ENCODE assay signal across 7 mouse cellular contexts in genomic region chrX:7696520-7696919, GRCm38 (mm10). TPM values are rescaled to one million over a fixed set of nuclear protein-coding genes. Genes with fewer than 3 reads are reported as not detected.
DNase-seq lines count a peak whose midpoint lies in the region; ATAC-seq and TF ChIP-seq lines count a peak whose summit lies in the region.

No protein-coding gene starts in this region.

- WGBS in lung, embryonic 16.5 days = 26% methylated on average over 6 of the region's 6 CpGs
- WGBS in forebrain, embryonic 16.5 days = 49% methylated on average over 6 of the region's 6 CpGs
- WGBS in liver, embryonic 12.5 days (ENCODE audit: insufficient replicate concordance) = 39% methylated on average over 6 of the region's 6 CpGs
- 40% methylated on average over 6 of the region's 6 CpGs for WGBS in stomach, postnatal 0 days

- no peak for TF ChIP-seq EP300 in stomach, postnatal 0 days (optimal IDR thresholded peaks at IDR 0.05)

- no peaks in the 10 kb centered on the region for H3K9me3 ChIP-seq in lung, embryonic 16.5 days (ENCODE audit: control insufficient read depth, low read length)
- H3K9me3 ChIP-seq in forebrain, embryonic 16.5 days (ENCODE audit: control insufficient read depth, low read length) = no peaks in the 10 kb centered on the region
- H3K9me3 ChIP-seq in liver, embryonic 12.5 days (replicated peaks) = no peaks in the 10 kb centered on the region
- H3K9me3 ChIP-seq in stomach, postnatal 0 days (ENCODE audit: control insufficient read depth, low read length) = no peaks in the 10 kb centered on the region

- H3K9ac ChIP-seq in lung, embryonic 16.5 days (ENCODE audit: low read length) = peak overlapping the region; percentile 28; the same call in 1 of the 2 replicates
- H3K9ac ChIP-seq in forebrain, embryonic 16.5 days (replicated peaks; ENCODE audit: low read depth, low read length) = no peak overlapping the region; the same call in 1 of the 2 replicates
- no peak overlapping the region for H3K9ac ChIP-seq in liver, embryonic 12.5 days
- no peak overlapping the region for H3K9ac ChIP-seq in stomach, postnatal 0 days (ENCODE audit: low read length)

- TF ChIP-seq CTCF in stomach, postnatal 0 days (IDR thresholded peaks at IDR 0.05; ENCODE audit: low read depth) = no peak

- H3K4me3 ChIP-seq in lung, embryonic 16.5 days (ENCODE audit: low read length) = peak overlapping the region; percentile 31
- H3K4me3 ChIP-seq in forebrain, embryonic 16.5 days (replicated peaks; ENCODE audit: low read length) = peak overlapping the region; percentile 19; the same call in 1 of the 2 replicates
- H3K4me3 ChIP-seq in liver, embryonic 12.5 days = no peak overlapping the region
- 0 out of 2 replicates have a peak overlapping the region, but pooled peaks have one; percentile 1 for H3K4me3 ChIP-seq in stomach, postnatal 0 days (ENCODE audit: low read depth, low read length)

- H3K4me1 ChIP-seq in lung, embryonic 16.5 days (replicated peaks; ENCODE audit: control insufficient read depth, insufficient read depth, low read length) = no peaks in the 10 kb centered on the region; the same call in 1 of the 2 replicates
- H3K4me1 ChIP-seq in forebrain, embryonic 16.5 days (replicated peaks; ENCODE audit: control insufficient read depth, insufficient read depth, low read length) = peaks cover 5% of the 10 kb centered on the region
- peaks cover 8% of the 10 kb centered on the region for H3K4me1 ChIP-seq in liver, embryonic 12.5 days
- H3K4me1 ChIP-seq in stomach, postnatal 0 days (replicated peaks; ENCODE audit: control insufficient read depth, insufficient read depth) = no peaks in the 10 kb centered on the region

- H3K27ac ChIP-seq in lung, embryonic 16.5 days (ENCODE audit: low read length) = no peak overlapping the region
- H3K27ac ChIP-seq in forebrain, embryonic 16.5 days (ENCODE audit: low read length) = no peak overlapping the region
- H3K27ac ChIP-seq in liver, embryonic 12.5 days = no peak overlapping the region
- no peak overlapping the region for H3K27ac ChIP-seq in stomach, postnatal 0 days (replicated peaks)

- ATAC-seq in lung, embryonic 16.5 days (ENCODE audit: low read depth) = peak; percentile 8
- ATAC-seq in forebrain, embryonic 16.5 days = peak; percentile 43
- peak; percentile 40 for ATAC-seq in liver, embryonic 12.5 days
- ATAC-seq in stomach, postnatal 0 days (ENCODE audit: low FRiP score, low TSS enrichment) = peak; percentile 38; the same call in 1 of the 2 replicates

- peak overlapping the region; percentile 40; the same call in 1 of the 2 replicates for H3K4me2 ChIP-seq in lung, embryonic 16.5 days (ENCODE audit: low read depth, low read length)
- H3K4me2 ChIP-seq in forebrain, embryonic 16.5 days (ENCODE audit: low read length) = peak overlapping the region; percentile 41; the same call in 1 of the 2 replicates
- H3K4me2 ChIP-seq in liver, embryonic 12.5 days = peak overlapping the region; percentile 46
- 0 out of 2 replicates have a peak overlapping the region, but pooled peaks have one; percentile 20 for H3K4me2 ChIP-seq in stomach, postnatal 0 days (replicated peaks; ENCODE audit: low read depth)

- no peak for DNase-seq in lung, postnatal 4 days
- no peak for DNase-seq in stomach, postnatal 0 days (ENCODE audit: low spot score)
- no peak for DNase-seq in thymus, postnatal 14 days
- no peak for DNase-seq in right cerebral cortex, postnatal 25 days

- no peaks in the 10 kb centered on the region for H3K27me3 ChIP-seq in lung, embryonic 16.5 days (ENCODE audit: control insufficient read depth, insufficient read depth, low read depth, low read length)
- no peaks in the 10 kb centered on the region for H3K27me3 ChIP-seq in forebrain, embryonic 16.5 days (replicated peaks; ENCODE audit: control insufficient read depth, insufficient read depth, low read length)
- no peaks in the 10 kb centered on the region for H3K27me3 ChIP-seq in liver, embryonic 12.5 days (replicated peaks)
- H3K27me3 ChIP-seq in stomach, postnatal 0 days (ENCODE audit: control insufficient read depth, insufficient read depth, low read length) = no peaks in the 10 kb centered on the region

- H3K36me3 ChIP-seq in lung, embryonic 16.5 days (ENCODE audit: control insufficient read depth, insufficient read depth, low read length) = peaks cover 2% of the 10 kb centered on the region
- no peaks in the 10 kb centered on the region for H3K36me3 ChIP-seq in forebrain, embryonic 16.5 days (ENCODE audit: control insufficient read depth, insufficient read depth)
- peaks cover 27% of the 10 kb centered on the region for H3K36me3 ChIP-seq in liver, embryonic 12.5 days
- H3K36me3 ChIP-seq in stomach, postnatal 0 days (ENCODE audit: control insufficient read depth, insufficient read depth, low read length) = no peaks in the 10 kb centered on the region

RNA-seq across cellular contexts. Expression of gene Gpkow, which starts 0.4 kb away (rescaled TPM):
- 51.6 and 51.8 TPM in 2 replicates for polyA plus RNA-seq in lung, embryonic 16.5 days (2015; fragmentation: Nextera tagmentation; extraction: Ambion mirVana)
- 53.2 and 53.5 TPM in 2 replicates for polyA plus RNA-seq in forebrain, embryonic 16.5 days (2015; fragmentation: Nextera tagmentation; extraction: Ambion mirVana)
- polyA plus RNA-seq in liver, embryonic 12.5 days (2016; fragmentation: Nextera tagmentation; extraction: Ambion mirVana) = 18.9 and 20.8 TPM in 2 replicates
- 18.0 and 18.5 TPM in 2 replicates for polyA plus RNA-seq in stomach, postnatal 0 days (2015; fragmentation: Nextera tagmentation; extraction: Ambion mirVana)

RNA-seq across cellular contexts. Expression of gene Magix, which starts 15.5 kb away (rescaled TPM):
- polyA plus RNA-seq in lung, embryonic 16.5 days (2015; fragmentation: Nextera tagmentation; extraction: Ambion mirVana) = 0.38 and 0.45 TPM in 2 replicates
- polyA plus RNA-seq in forebrain, embryonic 16.5 days (2015; fragmentation: Nextera tagmentation; extraction: Ambion mirVana) = 0.19 and 0.61 TPM in 2 replicates
- 0.04 TPM in 1 of 2 replicates, not detected in the other for polyA plus RNA-seq in liver, embryonic 12.5 days (2016; fragmentation: Nextera tagmentation; extraction: Ambion mirVana)
- 0.95 and 1.3 TPM in 2 replicates for polyA plus RNA-seq in stomach, postnatal 0 days (2015; fragmentation: Nextera tagmentation; extraction: Ambion mirVana)

RNA-seq across cellular contexts. Expression of gene Wdr45, which starts 17.6 kb away (rescaled TPM):
- 102 and 122 TPM in 2 replicates for polyA plus RNA-seq in lung, embryonic 16.5 days (2015; fragmentation: Nextera tagmentation; extraction: Ambion mirVana)
- 36.7 and 40.5 TPM in 2 replicates for polyA plus RNA-seq in forebrain, embryonic 16.5 days (2015; fragmentation: Nextera tagmentation; extraction: Ambion mirVana)
- polyA plus RNA-seq in liver, embryonic 12.5 days (2016; fragmentation: Nextera tagmentation; extraction: Ambion mirVana) = 14.6 and 15.6 TPM in 2 replicates
- polyA plus RNA-seq in stomach, postnatal 0 days (2015; fragmentation: Nextera tagmentation; extraction: Ambion mirVana) = 30.3 and 33.6 TPM in 2 replicates

RNA-seq across cellular contexts. Expression of gene Plp2, which starts 25.3 kb away (rescaled TPM):
- polyA plus RNA-seq in lung, embryonic 16.5 days (2015; fragmentation: Nextera tagmentation; extraction: Ambion mirVana) = 218 and 221 TPM in 2 replicates
- 35.1 and 41.7 TPM in 2 replicates for polyA plus RNA-seq in forebrain, embryonic 16.5 days (2015; fragmentation: Nextera tagmentation; extraction: Ambion mirVana)
- 36.2 and 37.6 TPM in 2 replicates for polyA plus RNA-seq in liver, embryonic 12.5 days (2016; fragmentation: Nextera tagmentation; extraction: Ambion mirVana)
- 262 and 271 TPM in 2 replicates for polyA plus RNA-seq in stomach, postnatal 0 days (2015; fragmentation: Nextera tagmentation; extraction: Ambion mirVana)

RNA-seq across cellular contexts. Expression of gene Gm45208, which starts 25.5 kb away (rescaled TPM):
- polyA plus RNA-seq in lung, embryonic 16.5 days (2015; fragmentation: Nextera tagmentation; extraction: Ambion mirVana) = 0.72 and 1.7 TPM in 2 replicates
- polyA plus RNA-seq in forebrain, embryonic 16.5 days (2015; fragmentation: Nextera tagmentation; extraction: Ambion mirVana) = 0.71 TPM in 1 of 2 replicates, not detected in the other
- polyA plus RNA-seq in liver, embryonic 12.5 days (2016; fragmentation: Nextera tagmentation; extraction: Ambion mirVana) = not detected in 2 replicates
- not detected in 2 replicates for polyA plus RNA-seq in stomach, postnatal 0 days (2015; fragmentation: Nextera tagmentation; extraction: Ambion mirVana)
